ENCODE assay signal across 14 mouse cellular contexts in genomic region chr3:60292142-60292541, GRCm38 (mm10).
DNase-seq lines count a peak whose midpoint lies in the region; ATAC-seq and TF ChIP-seq lines count a peak whose summit lies in the region.
"Had no signal": no experiment of that assay in that cellular context is flagged by ENCODE, and none has a peak within 500 bp of the region (broad histone marks: within the 10 kb centered on the region; RNA-seq: fewer than 3 reads in every experiment).

No protein-coding gene starts in this region.

- ATAC-seq in neural tube, embryonic 13.5 days (ENCODE audit: low read depth): peak; percentile 40; the same call in 1 of the 2 replicates
- ATAC-seq in intestine, postnatal 0 days: no peak
- ATAC-seq: lung, postnatal 0 days had no signal

- no peaks in the 10 kb centered on the region for H3K27me3 ChIP-seq in neural tube, embryonic 13.5 days
- no peaks in the 10 kb centered on the region for H3K27me3 ChIP-seq in intestine, postnatal 0 days (replicated peaks; ENCODE audit: control insufficient read depth, insufficient read depth, low read length)

- H3K27ac ChIP-seq in neural tube, embryonic 13.5 days (replicated peaks): no peak overlapping the region
- no peak overlapping the region for H3K27ac ChIP-seq in intestine, postnatal 0 days (ENCODE audit: low read depth, low read length)

- H3K9ac ChIP-seq in neural tube, embryonic 13.5 days: no peak overlapping the region
- H3K9ac ChIP-seq in intestine, postnatal 0 days (ENCODE audit: low read depth, low read length): no peak overlapping the region

- no peaks in the 10 kb centered on the region for H3K9me3 ChIP-seq in neural tube, embryonic 13.5 days
- H3K9me3 ChIP-seq in intestine, postnatal 0 days (ENCODE audit: control insufficient read depth): no peaks in the 10 kb centered on the region
- H3K9me3 ChIP-seq: G1E had no signal

- no peaks in the 10 kb centered on the region for H3K4me1 ChIP-seq in neural tube, embryonic 13.5 days (replicated peaks)
- no peaks in the 10 kb centered on the region for H3K4me1 ChIP-seq in intestine, postnatal 0 days (replicated peaks; ENCODE audit: control insufficient read depth, insufficient read depth, low read length)

- peak; percentile 10 to 33 for DNase-seq in cerebellum, postnatal 25 days
- no peak for DNase-seq in cerebellum, adult 11 months
- DNase-seq in neural tube, embryonic 10.5 days (ENCODE audit: extremely low spot score, low spot score): no peak
- DNase-seq in left cerebral cortex, postnatal 25 days (ENCODE audit: low spot score in 2 of 2): peak; percentile 39 to 69
- no peak for DNase-seq in kidney, adult 9 months
- no peak for DNase-seq in spleen, adult 18-20 months
- DNase-seq: heart, adult 11 months; kidney, postnatal 36 days; liver had no signal

- H3K36me3 ChIP-seq in neural tube, embryonic 13.5 days: no peaks in the 10 kb centered on the region
- no peaks in the 10 kb centered on the region for H3K36me3 ChIP-seq in intestine, postnatal 0 days (ENCODE audit: control insufficient read depth, insufficient read depth)
- H3K36me3 ChIP-seq: G1E had no signal

- 95% methylated on average over 2 of the region's 2 CpGs for WGBS in neural tube, embryonic 13.5 days
- WGBS in intestine, postnatal 0 days: 90% methylated on average over 2 of the region's 2 CpGs

- intact Hi-C loops in left cerebral cortex, postnatal 25 days (cut with DNase I): no loop called here

- H3K4me3 ChIP-seq in neural tube, embryonic 13.5 days: no peak overlapping the region
- H3K4me3 ChIP-seq in intestine, postnatal 0 days (ENCODE audit: low read depth, low read length): no peak overlapping the region
- H3K4me3 ChIP-seq: myocyte had no signal

- TF ChIP-seq CTCF in intestine, postnatal 0 days (IDR thresholded peaks at IDR 0.05; ENCODE audit: low read depth): no peak

- no peak overlapping the region for H3K4me2 ChIP-seq in neural tube, embryonic 13.5 days
- H3K4me2 ChIP-seq in intestine, postnatal 0 days (replicated peaks; ENCODE audit: low read depth): no peak overlapping the region

Comparison
In these comparisons a context has a peak if more than half of its experiments do, and no peak if none do; other contexts are left out.
1. DNase-seq: peak in cerebellum, postnatal 25 days (2 of 2) and left cerebral cortex, postnatal 25 days (2 of 2); none in cerebellum, adult 11 months (single experiment), neural tube, embryonic 10.5 days (single experiment), kidney, adult 9 months (single experiment) and spleen, adult 18-20 months (0 of 2).